Mouse (Mus musculus) testis, adult 2 months (tissue): ENCODE data around the gene Slc24a3.

ENCODE experiments used
- CTCF ChIP-seq: fragments of 200-500 bp; IDR thresholded peaks from 2 replicates; pipeline ENCODE4 v1.5.1; 2012; ENCODE audit warnings: low read depth, mild to moderate bottlenecking, inconsistent platforms, low read length, moderate library complexity; ENCODE audit not compliant: control insufficient read depth, insufficient read depth, insufficient replicate concordance
- POLR2A ChIP-seq: fragments of 200-500 bp; IDR thresholded peaks from 2 replicates; pipeline ENCODE4 v1.6.1; 2012; ENCODE audit warnings: low read depth, mild to moderate bottlenecking, inconsistent platforms, low read length, moderate library complexity; ENCODE audit not compliant: control insufficient read depth

GRCm38 (mm10) chr2:145682924-145683323, 515.4 kb downstream of the Slc24a3 start:
- TF ChIP-seq CTCF (no peak), POLR2A (no peak)
